Mouse (Mus musculus) layer of hippocampus, adult 2 months (tissue): Measurements from ENCODE around the gene Tmem212. TPM values are rescaled to one million over a fixed set of nuclear protein-coding genes. Genes with fewer than 3 reads are reported as not detected.
"Not testable (repeated sequence)": the region's sequence is repeated elsewhere in the genome, so short reads cannot be mapped to it uniquely, and the experiment has no call there.

ENCODE experiments used
- DNase-seq, 2 experiments: peaks; one replicate each; pipeline ENCODE4 v3.0.0; 2022; ENCODE audit warnings: low spot score in 2 of 2
- H3K27ac ChIP-seq: fragments of 200-600 bp; 2 replicates; pipeline ENCODE4 v1.8.1; 2022
- H3K4me3 ChIP-seq: fragments of 200-600 bp; 2 replicates; pipeline ENCODE4 v1.8.1; 2022; ENCODE audit warnings: mild to moderate bottlenecking
- CTCF ChIP-seq: fragments of 200-600 bp; conservative IDR thresholded peaks from 2 replicates; pipeline ENCODE4 v1.8.1; 2022; ENCODE audit warnings: antibody characterized with exemption, mild to moderate bottlenecking, moderate library complexity
- long read RNA-seq, 2 experiments: library from polyadenylated mRNA; stranded (forward); transcript quantifications; one replicate each; pipeline ENCODE4 v2.0.0; 2021; ENCODE audit warnings: borderline mapping rate in 2 of 2
- total RNA-seq, 2 experiments: library from RNA; stranded (reverse); gene quantifications; 2 replicates each; pipeline ENCODE4 v1.2.3; 2021

Gene Tmem212
- total RNA-seq, result 1 to 10 TPM in 1 of 2 experiments, under 1 TPM in 1; 0.88 to 2.2 TPM
- long read RNA-seq, experiment 1, partial matches to known transcripts, result 0 of 1 reads
- long read RNA-seq, experiment 1, other reads (novel, unspliced or antisense), result 0 of 1 reads
- long read RNA-seq, experiment 2, partial matches to known transcripts, result 0 of 1 reads
- long read RNA-seq, experiment 2, other reads (novel, unspliced or antisense), result 1 of 1 reads

GRCm38 (mm10) chr3:27896318-27896892 is at the start of gene Tmem212:
Tmem212 (minus strand) TSS chr3:27896368.
- TF ChIP-seq CTCF, result no peak
- no peak within 1 kb of the TSS for H3K27ac ChIP-seq
- no peak within 1 kb of the TSS for H3K4me3 ChIP-seq
- DNase-seq, result no peak

GRCm38 (mm10) chr3:27945397-27945796 is 49.2 kb upstream of the Tmem212 start:
- not testable (repeated sequence) for DNase-seq, H3K4me3 ChIP-seq, H3K27ac ChIP-seq

GRCm38 (mm10) chr3:27942991-27943390 is 46.8 kb upstream of the Tmem212 start:
- no peak for TF ChIP-seq CTCF
- DNase-seq, result no peak
- Histone ChIP-seq H3K4me3 (no peak overlapping the region), H3K27ac (no peak overlapping the region; the same call in 1 of the 2 replicates)

- TF ChIP-seq CTCF, result no peak
- Histone ChIP-seq H3K4me3 (no peak overlapping the region), H3K27ac (no peak overlapping the region)
- no peak for DNase-seq
Measured at GRCm38 (mm10) chr3:27941634-27942033, 45.5 kb upstream of the Tmem212 start.

DNA sequence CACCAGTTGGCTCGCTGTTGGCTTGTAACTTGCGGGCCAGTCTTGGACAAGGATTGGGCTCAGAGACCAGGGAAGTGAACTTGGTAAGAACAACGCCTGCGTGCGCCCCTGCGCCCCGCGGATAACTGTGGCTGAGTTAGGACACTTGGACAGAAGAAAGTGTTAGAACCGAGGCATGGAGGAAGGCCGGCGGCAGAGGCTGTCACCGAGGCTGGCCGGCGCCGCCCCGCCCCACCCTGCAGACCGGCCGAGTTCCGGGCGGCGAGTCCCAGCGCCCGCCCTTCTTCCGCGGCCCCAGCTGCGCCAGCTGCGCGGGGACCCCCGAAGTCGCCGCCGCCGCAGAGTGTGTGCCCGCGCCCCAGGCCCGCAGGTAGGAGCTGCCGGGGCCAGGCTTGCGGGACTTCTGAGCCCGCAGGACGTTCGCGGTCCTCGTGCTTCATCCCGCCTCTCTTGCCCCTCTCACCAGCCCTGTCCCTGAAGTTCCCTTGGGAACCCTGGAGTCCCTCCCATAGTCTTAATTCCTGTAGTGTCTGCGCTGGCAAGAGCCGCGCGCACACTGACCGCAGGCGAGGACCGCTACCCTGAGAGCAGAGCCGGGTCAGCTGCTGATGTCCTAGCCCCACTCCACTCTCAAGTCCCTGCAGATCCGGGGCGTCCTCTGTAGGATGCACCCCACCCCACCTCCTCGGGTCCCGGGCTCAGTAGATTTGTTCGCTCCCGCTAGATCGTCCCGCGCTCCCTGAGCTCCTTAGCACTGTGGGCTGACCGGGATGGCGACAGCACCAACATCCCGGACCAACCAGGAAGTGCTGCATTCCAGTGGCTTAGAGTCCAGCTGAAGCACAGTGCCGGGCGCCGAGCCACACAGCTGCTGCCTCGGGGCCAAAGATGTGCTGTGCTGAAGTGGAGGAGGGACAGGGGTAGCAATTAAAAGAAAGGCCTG is 42.5 kb upstream of the Tmem212 start, which contains the start of gene Pld1:
TSS of gene Pld1 (plus strand) at position 315 of the 943 bp plus-strand sequence.
- DNase-seq, result peak; percentile 41 to 45
- TF ChIP-seq CTCF, result no peak
- Histone ChIP-seq H3K27ac (peak within 1 kb of the TSS; percentile 89), H3K4me3 (peak within 1 kb of the TSS; percentile 64)

DNA sequence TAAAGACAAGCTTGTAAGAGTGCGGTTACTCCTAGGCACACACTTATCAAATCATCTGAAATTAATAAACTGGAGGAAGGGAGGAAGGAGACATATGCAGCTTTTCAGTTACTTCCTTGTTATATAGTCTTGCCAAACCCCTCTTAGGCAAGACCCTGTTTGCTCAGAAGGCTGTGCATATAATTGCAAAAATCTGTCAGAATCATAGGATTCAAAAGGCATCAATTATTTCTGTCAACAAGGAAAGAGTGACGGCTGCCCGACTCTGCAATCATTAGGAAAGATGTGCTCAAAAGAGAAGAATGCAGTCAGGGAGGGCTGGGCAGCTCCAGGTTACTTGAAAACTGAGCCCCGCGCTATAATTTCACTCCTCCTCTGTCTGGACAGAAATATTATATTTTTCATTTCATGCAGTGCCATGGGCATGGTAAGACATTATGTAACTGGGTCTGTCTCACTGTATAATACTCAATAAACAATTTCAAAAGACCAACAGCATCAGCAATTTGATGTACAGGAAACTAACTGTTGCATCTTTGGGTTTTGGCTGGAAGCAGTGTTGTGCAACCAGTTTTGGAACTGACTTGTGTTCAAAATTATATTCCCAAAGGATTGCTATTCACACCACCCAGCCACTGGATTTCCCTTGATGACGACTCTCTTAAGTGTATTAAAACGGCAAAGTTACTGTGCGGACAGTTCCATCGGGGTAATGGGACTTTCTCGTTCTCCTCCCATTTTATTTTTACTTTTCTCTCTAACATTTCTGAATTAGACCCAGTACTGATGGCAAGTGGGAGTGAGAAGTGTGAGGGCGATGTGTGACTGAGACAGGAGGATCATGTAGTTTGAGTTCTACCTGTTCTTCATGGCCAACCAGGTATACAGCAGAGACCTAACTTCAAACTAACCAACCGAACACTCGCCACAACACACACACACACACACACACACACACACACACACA is 41.3 kb upstream of the Tmem212 start:
- Histone ChIP-seq H3K4me3 (no peak overlapping the region), H3K27ac (no peak overlapping the region)
- TF ChIP-seq CTCF, result no peak
- no peak for DNase-seq

- no peak overlapping the region for H3K27ac ChIP-seq
- no peak for DNase-seq
- TF ChIP-seq CTCF, result no peak
- no peak overlapping the region for H3K4me3 ChIP-seq
Measured at GRCm38 (mm10) chr3:27936731-27937130, 40.6 kb upstream of the Tmem212 start.

- no peak overlapping the region for H3K27ac ChIP-seq
- TF ChIP-seq CTCF, result no peak
- no peak for DNase-seq
- H3K4me3 ChIP-seq, result no peak overlapping the region
Measured at GRCm38 (mm10) chr3:27935644-27936043, 39.5 kb upstream of the Tmem212 start.

DNA sequence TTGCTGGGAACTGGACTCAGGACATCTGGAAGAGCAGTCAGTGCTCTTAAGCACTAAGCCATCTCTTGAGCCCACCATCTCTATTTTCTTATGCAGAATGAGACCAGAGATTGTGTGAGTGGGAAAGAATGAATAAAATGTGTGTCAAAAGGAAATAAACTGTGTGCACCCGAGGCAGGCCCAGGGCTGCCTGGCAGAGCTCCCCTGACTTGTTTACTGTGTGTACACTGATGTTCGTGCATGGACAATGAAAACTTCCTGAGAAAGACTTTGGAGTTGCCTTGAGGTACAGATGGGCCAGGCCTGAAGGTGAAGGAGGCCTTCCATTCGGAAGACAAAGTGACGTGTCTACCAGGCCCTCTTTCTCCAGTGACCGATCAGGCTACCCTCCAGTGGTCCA is 36.2 kb upstream of the Tmem212 start:
- Histone ChIP-seq H3K4me3 (no peak overlapping the region), H3K27ac (no peak overlapping the region)
- TF ChIP-seq CTCF, result no peak; the same call in none of the 2 replicates
- DNase-seq, result no peak

- no peak for DNase-seq
Measured at GRCm38 (mm10) chr3:27929219-27929618, 33.1 kb upstream of the Tmem212 start.

GRCm38 (mm10) chr3:27924037-27924436 is 27.9 kb upstream of the Tmem212 start:
- Histone ChIP-seq H3K4me3 (no peak overlapping the region), H3K27ac (no peak overlapping the region)
- no peak for TF ChIP-seq CTCF
- no peak for DNase-seq

More at GRCm38 (mm10) chr3:27929219-27929618, 33.1 kb upstream of the Tmem212 start:
- no peak overlapping the region for H3K27ac ChIP-seq
- no peak overlapping the region for H3K4me3 ChIP-seq
- no peak for TF ChIP-seq CTCF

DNA sequence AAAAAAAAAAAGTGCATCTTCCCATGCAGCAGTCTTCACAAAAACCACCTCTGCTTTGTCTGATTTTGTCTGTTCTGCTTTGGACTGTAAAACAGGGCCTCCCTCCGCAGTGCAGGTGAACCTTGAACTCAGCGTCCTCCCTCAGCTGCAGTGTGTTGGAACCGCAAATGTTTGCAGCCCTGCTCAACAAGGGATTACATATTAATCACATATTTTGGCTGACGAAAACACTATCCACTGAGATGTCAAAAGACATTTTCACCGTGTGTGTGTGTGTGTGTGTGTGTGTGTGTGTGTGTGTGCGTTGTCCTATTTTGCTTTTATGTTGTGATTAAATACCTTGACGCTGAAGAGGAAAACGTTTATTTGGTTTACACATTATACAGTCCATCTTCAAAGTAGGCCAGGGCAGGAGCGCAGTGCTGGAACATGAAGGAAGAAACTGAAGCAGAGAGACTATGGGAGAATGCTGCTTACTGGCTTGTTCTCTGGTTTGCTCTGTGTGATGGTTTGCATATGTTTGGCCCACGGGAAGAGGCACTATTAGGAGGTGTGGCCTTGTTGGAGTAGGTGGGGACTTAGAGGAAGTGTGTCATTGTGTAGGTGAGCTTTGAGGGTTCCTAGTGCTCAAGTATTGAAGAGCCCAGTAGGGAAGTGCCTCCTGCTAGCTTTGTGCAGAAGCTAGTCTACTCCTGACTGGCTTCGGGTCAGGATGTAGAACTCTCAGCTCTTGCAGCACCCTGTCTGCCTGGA is 25.3 kb upstream of the Tmem212 start:
- no peak for DNase-seq
- H3K4me3 ChIP-seq, result no peak overlapping the region
- no peak for TF ChIP-seq CTCF
- no peak overlapping the region for H3K27ac ChIP-seq
